Mouse (Mus musculus): ENCODE results near the gene Ddr1.

- TF ChIP-seq POLR2A (IDR thresholded peaks at IDR 0.05; ENCODE audit: control insufficient read depth, low read depth, low read length): no peak
- TF ChIP-seq CTCF (IDR thresholded peaks at IDR 0.05; ENCODE audit: control insufficient read depth, insufficient read depth, insufficient replicate concordance, low read depth, low read length): no peak
Measured at GRCm38 (mm10) chr17:35698501-35698883, 5.9 kb downstream of the Ddr1 start.

Data from testis, adult 2 months (tissue).